Mouse (Mus musculus): Measurements from ENCODE around the gene Vps35. TPM values are rescaled to one million over a fixed set of nuclear protein-coding genes. Genes with fewer than 3 reads are reported as not detected.

Vps35 gene
- total RNA-seq, 2 experiments from 2014 or later: 144 to 149 TPM

DNA sequence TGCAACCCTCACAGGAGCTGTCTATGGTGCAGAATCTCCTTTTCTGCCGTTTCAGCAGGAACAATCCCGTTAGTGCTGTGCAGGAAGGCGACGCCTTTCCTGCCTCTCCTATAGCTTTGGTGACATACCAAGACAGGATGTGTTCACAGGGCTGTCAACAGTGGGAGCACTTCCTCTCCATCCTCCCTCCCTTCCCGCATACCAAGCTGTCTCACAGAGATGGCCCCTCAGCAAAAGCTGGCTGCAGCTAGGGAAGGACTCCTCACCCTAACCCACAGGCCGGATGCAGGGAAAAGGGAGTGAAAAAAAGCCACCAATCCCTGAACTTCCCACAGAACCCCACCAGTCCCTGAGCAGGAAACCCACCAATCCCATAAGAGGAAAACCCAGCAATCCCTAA is 78.6 kb downstream of the Vps35 start:
- DNase-seq: no peak
- intact Hi-C loops (cut with DNase I): loop anchor here (10.0 kb wide), 1 partner anchor 106 kb away; no protein-coding TSS in a partner anchor

DNA sequence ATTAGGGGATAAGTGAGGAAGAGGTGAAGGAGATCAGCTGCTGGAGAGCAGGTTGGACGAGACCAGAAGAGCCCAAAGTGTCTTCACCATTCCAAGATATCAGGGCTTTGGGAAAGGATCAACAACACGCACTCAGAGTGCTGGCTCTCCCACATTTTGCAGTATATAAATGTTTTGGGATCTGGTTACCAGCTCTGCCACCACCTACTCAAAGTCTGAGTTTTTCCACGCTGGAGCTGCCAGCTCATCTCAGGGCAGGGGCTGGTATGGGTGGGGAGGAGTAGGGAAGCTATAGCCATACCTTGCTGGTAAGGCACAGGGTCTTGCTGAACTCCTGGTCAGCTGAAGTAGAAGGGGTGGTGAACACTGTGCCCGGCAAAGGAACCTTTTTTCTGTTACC is 79.4 kb downstream of the Vps35 start:
- intact Hi-C loops (cut with DNase I): loop anchor here (10.0 kb wide), 1 partner anchor 105 kb away; no protein-coding TSS in a partner anchor

More for the DNA sequence above, 79.4 kb downstream of the Vps35 start:
- DNase-seq: no peak

Other genes with a start within 250 kb of the Vps35 start
- 10 to 100 TPM; 79.0 to 80.0 TPM for gene Fbxw9, start 239.7 kb downstream of the Vps35 start, total RNA-seq (2021)
- not detected for gene Gm5741, start 231.8 kb downstream of the Vps35 start, total RNA-seq (2021)
- gene Dhps, start 228.0 kb downstream of the Vps35 start, total RNA-seq (2021): 10 to 100 TPM; 79.9 to 82.3 TPM
- 10 to 100 TPM; 60.9 to 61.2 TPM for gene Wdr83os, start 219.1 kb downstream of the Vps35 start, total RNA-seq (2021)
- gene Wdr83, start 218.5 kb downstream of the Vps35 start, total RNA-seq (2021): 10 to 100 TPM; 21.4 to 21.7 TPM
- gene Man2b1, start 216.5 kb downstream of the Vps35 start, total RNA-seq (2021): 10 to 100 TPM; 25.2 to 26.5 TPM
- 1 to 10 TPM; 6.5 to 6.8 TPM for gene Zfp791, start 176.7 kb downstream of the Vps35 start, total RNA-seq (2021)
- not detected for gene Cks1brt, start 147.9 kb downstream of the Vps35 start, total RNA-seq (2021)
- gene Olfr371, start 73.8 kb downstream of the Vps35 start, total RNA-seq (2021): not detected
- gene Orc6, start 170 bp downstream of the Vps35 start, total RNA-seq (2021): 10 to 100 TPM; 45.3 to 45.9 TPM
- under 1 TPM; 0.12 to 0.20 TPM for gene Mylk3, start 86.5 kb upstream of the Vps35 start, total RNA-seq (2021)
- 10 to 100 TPM; 20.0 to 23.3 TPM for gene 4921524J17Rik, start 133.0 kb upstream of the Vps35 start, total RNA-seq (2021)
- 10 to 100 TPM; 40.0 to 40.9 TPM for gene Gpt2, start 192.8 kb upstream of the Vps35 start, total RNA-seq (2021)

Data from left cerebral cortex, postnatal 4 days (tissue).